Mouse (Mus musculus) stomach, postnatal 0 days (tissue): ENCODE results near the gene Ero1lb. TPM values are rescaled to one million over a fixed set of nuclear protein-coding genes. Genes with fewer than 3 reads are reported as not detected.

Experiments used
- ATAC-seq: fragments of 200-750 bp; cut with Nextera tagmentation; 2 replicates; pipeline ENCODE4 v1.8.0; 2017; ENCODE audit not compliant: low FRiP score, low TSS enrichment
- DNase-seq: peaks from one replicate; pipeline ENCODE4 v3.0.0-alpha.2; 2016; ENCODE audit warnings: low spot score
- H3K27ac ChIP-seq: fragments of 300-500 bp; sonication (generic); replicated peaks from 2 replicates; pipeline ENCODE4 v1.5.1; 2014; ENCODE audit warnings: mild to moderate bottlenecking, control low read depth
- H3K27me3 ChIP-seq: fragments of 300-500 bp; sonication (generic); 2 replicates; pipeline ENCODE4 v1.6.1; 2014; ENCODE audit warnings: low read length; ENCODE audit not compliant: control insufficient read depth, insufficient read depth
- H3K36me3 ChIP-seq: fragments of 300-500 bp; sonication (generic); 2 replicates; pipeline ENCODE4 v1.6.1; 2014; ENCODE audit warnings: low read length, mixed read lengths; ENCODE audit not compliant: control insufficient read depth, insufficient read depth
- H3K4me1 ChIP-seq: fragments of 300-500 bp; sonication (generic); replicated peaks from 2 replicates; pipeline ENCODE4 v1.6.1; 2014; ENCODE audit warnings: antibody characterized with exemption; ENCODE audit not compliant: control insufficient read depth, insufficient read depth
- H3K4me2 ChIP-seq: fragments of 300-500 bp; sonication (generic); replicated peaks from 2 replicates; pipeline ENCODE4 v1.6.1; 2014; ENCODE audit warnings: low read depth, mild to moderate bottlenecking, control low read depth, moderate library complexity
- H3K4me3 ChIP-seq: fragments of 300-500 bp; sonication (generic); 2 replicates; pipeline ENCODE4 v1.5.1; 2014; ENCODE audit warnings: low read depth, low read length, control low read depth
- H3K9ac ChIP-seq: fragments of 300-500 bp; sonication (generic); 2 replicates; pipeline ENCODE4 v1.6.1; 2014; ENCODE audit warnings: mild to moderate bottlenecking, low read length, control low read depth, mixed read lengths
- H3K9me3 ChIP-seq: fragments of 300-500 bp; sonication (generic); 2 replicates; pipeline ENCODE4 v1.6.1; 2016; ENCODE audit warnings: low read length; ENCODE audit not compliant: control insufficient read depth
- CTCF ChIP-seq: IDR thresholded peaks from 2 replicates; pipeline ENCODE4 v1.5.1; 2016; ENCODE audit warnings: antibody characterized with exemption, low read depth, mild to moderate bottlenecking, moderate library complexity
- EP300 ChIP-seq: optimal IDR thresholded peaks from 2 replicates; pipeline ENCODE3; 2016; ENCODE audit warnings: antibody characterized with exemption
- WGBS: fragments of 180-500 bp; shearing (Covaris S2); extraction: QIAGEN DNeasy Blood & Tissue Kit; methylation state at CpG from one replicate; pipeline ENCODE4 v1.1.7; 2014; 5-methylcytosine and 5-hydroxymethylcytosine counted together
- polyA plus RNA-seq: library from polyadenylated mRNA; unstranded; fragments of >200 nt; fragmentation: Nextera tagmentation; extraction: Ambion mirVana; gene quantifications from 2 replicates; pipeline ENCODE4 v1.2.1, GENCODE M21; 2015

Gene Ero1lb
- polyA plus RNA-seq, 1 experiment from 2014 or later: 7.9 TPM

GRCm38 (mm10) chr13:12554211-12554610 lies 11.5 kb upstream of the Ero1lb start:
- H3K4me2 ChIP-seq: no peak overlapping the region
- no peak overlapping the region for H3K9ac ChIP-seq
- H3K4me3 ChIP-seq: no peak overlapping the region
- 53% methylated on average over 4 of the region's 4 CpGs for WGBS
- H3K4me1 ChIP-seq: no peaks in the 10 kb centered on the region
- no peaks in the 10 kb centered on the region for H3K9me3 ChIP-seq
- DNase-seq (no peak), ATAC-seq (no peak)
- TF ChIP-seq CTCF (no peak), EP300 (no peak)
- no peaks in the 10 kb centered on the region for H3K36me3 ChIP-seq
- no peak overlapping the region for H3K27ac ChIP-seq
- no peaks in the 10 kb centered on the region for H3K27me3 ChIP-seq

- TF ChIP-seq CTCF: peak; percentile 32
- TF ChIP-seq EP300: no peak
- H3K27ac ChIP-seq: no peak overlapping the region
- H3K9ac ChIP-seq: no peak overlapping the region
- ATAC-seq: no peak
- no peaks in the 10 kb centered on the region for H3K4me1 ChIP-seq
- H3K36me3 ChIP-seq: no peaks in the 10 kb centered on the region
- H3K27me3 ChIP-seq: no peaks in the 10 kb centered on the region
- no peak for DNase-seq
- 70% methylated on average over 3 of the region's 3 CpGs for WGBS
- H3K4me3 ChIP-seq: no peak overlapping the region
- H3K9me3 ChIP-seq: no peaks in the 10 kb centered on the region
- H3K4me2 ChIP-seq: no peak overlapping the region
These were observed 6.6 kb upstream of the Ero1lb start for GRCm38 (mm10) chr13:12559044-12559443.

GRCm38 (mm10) chr13:12559462-12560120 lies 6.1 kb upstream of the Ero1lb start:
- DNase-seq: no peak
- Histone ChIP-seq H3K9me3 (no peaks in the 10 kb centered on the region), H3K9ac (no peak overlapping the region), H3K36me3 (no peaks in the 10 kb centered on the region), H3K4me2 (no peak overlapping the region), H3K27ac (no peak overlapping the region), H3K4me3 (no peak overlapping the region), H3K27me3 (no peaks in the 10 kb centered on the region), H3K4me1 (no peaks in the 10 kb centered on the region)
- TF ChIP-seq EP300: no peak
- no peak for TF ChIP-seq CTCF
- ATAC-seq: 0 out of 2 replicates have a peak, but pooled peaks have one; percentile 38
- 47% methylated on average over 6 of the region's 6 CpGs for WGBS

- TF ChIP-seq CTCF (no peak), EP300 (no peak)
- Histone ChIP-seq H3K9ac (no peak overlapping the region), H3K4me3 (no peak overlapping the region), H3K9me3 (no peaks in the 10 kb centered on the region), H3K4me1 (no peaks in the 10 kb centered on the region), H3K4me2 (no peak overlapping the region), H3K36me3 (no peaks in the 10 kb centered on the region), H3K27ac (no peak overlapping the region), H3K27me3 (no peaks in the 10 kb centered on the region)
- ATAC-seq (no peak), DNase-seq (no peak)
- 66% methylated on average over 2 of the region's 2 CpGs for WGBS
These were observed 3.9 kb upstream of the Ero1lb start for GRCm38 (mm10) chr13:12561729-12562128.

- H3K9ac ChIP-seq: no peak overlapping the region
- no peak overlapping the region for H3K4me2 ChIP-seq
- no peaks in the 10 kb centered on the region for H3K4me1 ChIP-seq
- H3K36me3 ChIP-seq: no peaks in the 10 kb centered on the region
- ATAC-seq: no peak
- H3K27me3 ChIP-seq: no peaks in the 10 kb centered on the region
- H3K9me3 ChIP-seq: no peaks in the 10 kb centered on the region
- no peak overlapping the region for H3K27ac ChIP-seq
- H3K4me3 ChIP-seq: no peak overlapping the region
- DNase-seq: no peak
- 78% methylated on average over 4 of the region's 4 CpGs for WGBS
- TF ChIP-seq EP300: no peak
- no peak for TF ChIP-seq CTCF
These were observed 3.4 kb upstream of the Ero1lb start for GRCm38 (mm10) chr13:12562256-12562655.

- no peak overlapping the region for H3K4me3 ChIP-seq
- H3K9ac ChIP-seq: no peak overlapping the region
- no peak for TF ChIP-seq EP300
- no peak overlapping the region for H3K4me2 ChIP-seq
- ATAC-seq (no peak), DNase-seq (no peak)
- WGBS: 86% methylated on average over 1 of the region's 1 CpGs
- no peaks in the 10 kb centered on the region for H3K9me3 ChIP-seq
- no peaks in the 10 kb centered on the region for H3K4me1 ChIP-seq
- H3K27me3 ChIP-seq: no peaks in the 10 kb centered on the region
- H3K27ac ChIP-seq: no peak overlapping the region
- no peaks in the 10 kb centered on the region for H3K36me3 ChIP-seq
These were observed 2.3 kb downstream of the Ero1lb start for GRCm38 (mm10) chr13:12567936-12568335.
